Mouse (Mus musculus) CD8-positive naive resting alpha-beta T cell, adult 2 months (primary cell): ENCODE measurements around the gene Spry1.
A peak's percentile ranks its signal among the peaks of the same experiment; 100 is the strongest.

Source experiments
- DNase-seq, 2 experiments: peaks; one replicate each; pipeline ENCODE4 v3.0.0; 2022; ENCODE audit warnings: low read depth in 2 of 2, low spot score in 2 of 2

The Spry1 gene

GRCm38 (mm10) chr3:37641796-37642680 lies 2.3 kb downstream of the Spry1 start:
- no peak for DNase-seq

DNA sequence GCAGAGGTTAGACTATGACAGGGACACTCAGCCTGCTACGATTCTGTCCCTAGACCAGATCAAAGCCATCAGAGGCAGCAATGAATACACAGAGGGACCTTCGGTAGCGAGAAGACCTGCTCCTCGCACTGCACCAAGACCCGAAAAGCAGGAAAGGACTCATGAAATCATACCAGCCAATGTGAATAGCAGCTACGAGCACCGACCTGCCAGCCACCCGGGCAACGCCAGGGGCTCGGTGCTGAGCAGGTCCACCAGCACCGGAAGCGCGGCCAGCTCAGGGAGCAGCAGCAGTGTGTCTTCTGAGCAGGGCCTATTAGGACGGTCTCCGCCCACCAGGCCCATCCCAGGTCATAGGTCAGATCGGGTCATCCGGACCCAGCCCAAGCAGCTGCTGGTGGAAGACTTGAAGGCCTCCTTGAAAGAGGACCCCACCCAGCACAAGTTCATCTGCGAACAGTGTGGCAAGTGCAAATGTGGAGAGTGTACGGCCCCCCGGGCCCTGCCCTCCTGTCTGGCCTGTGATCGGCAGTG lies 3.0 kb downstream of the Spry1 start:
- DNase-seq, result no peak

- no peak for DNase-seq
Measured at GRCm38 (mm10) chr3:37643411-37643810, 3.7 kb downstream of the Spry1 start.

DNA sequence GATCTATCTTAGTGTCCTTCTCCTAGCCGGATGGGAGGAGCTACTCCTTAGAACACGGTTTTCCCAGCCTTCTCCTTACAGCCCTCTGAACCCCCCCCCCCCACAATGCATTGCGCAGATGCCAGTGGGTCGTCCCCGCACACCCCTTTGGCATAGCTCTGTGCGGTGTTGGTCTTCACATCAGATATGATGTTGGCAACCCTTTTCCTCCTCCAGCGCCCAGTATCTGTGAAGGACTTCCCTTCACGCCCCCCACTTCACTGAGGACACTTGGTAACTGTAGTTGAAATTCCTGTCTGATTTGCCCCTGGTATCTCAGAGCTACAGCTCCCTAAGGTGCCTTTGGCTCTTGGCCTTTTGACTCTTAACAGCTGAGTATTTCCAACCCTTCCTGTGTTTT lies 4.2 kb downstream of the Spry1 start:
- no peak for DNase-seq

GRCm38 (mm10) chr3:37645061-37645460 lies 5.3 kb downstream of the Spry1 start:
- DNase-seq, result no peak

GRCm38 (mm10) chr3:37646221-37646620 lies 6.5 kb downstream of the Spry1 start:
- no peak for DNase-seq

DNA sequence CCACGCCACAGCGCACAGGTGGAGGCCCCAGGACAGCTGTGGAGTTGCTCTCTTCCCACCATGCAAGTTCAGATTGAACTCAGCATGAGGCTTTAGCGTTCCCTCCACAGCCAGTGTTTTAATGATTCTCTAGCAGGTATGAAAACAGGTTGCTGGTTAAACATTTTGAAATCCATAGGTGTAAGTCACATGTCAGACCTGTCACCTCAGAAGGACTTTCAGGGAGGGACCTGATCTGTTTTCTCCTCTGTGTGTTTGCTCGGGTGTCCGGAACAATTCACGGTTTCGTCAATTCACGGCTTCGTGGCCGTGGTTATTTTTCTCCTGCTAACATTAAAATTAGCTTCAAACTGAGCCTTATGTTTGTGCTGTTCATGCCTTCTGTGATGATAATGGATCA lies 7.5 kb downstream of the Spry1 start:
- no peak for DNase-seq

DNA sequence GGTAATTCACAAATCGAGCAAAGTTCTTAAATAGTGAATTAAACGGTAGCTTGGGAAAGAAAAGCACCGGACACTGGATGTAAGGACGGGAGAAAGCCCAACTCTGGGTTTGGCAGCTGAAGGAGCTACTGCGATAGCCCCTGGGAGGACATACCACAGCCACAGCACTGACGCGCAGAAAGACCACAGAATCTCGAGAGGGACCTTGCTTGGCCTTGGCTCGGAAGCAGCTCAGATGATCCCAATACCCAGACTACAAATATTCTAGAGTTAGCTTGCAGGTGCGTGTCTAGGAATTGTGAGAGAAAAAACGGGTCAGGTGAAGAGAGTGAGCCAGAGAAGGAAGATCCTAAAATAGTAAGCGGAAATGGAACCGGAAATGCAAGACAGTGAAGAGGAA lies 8.5 kb downstream of the Spry1 start:
- DNase-seq, result no peak

- DNase-seq, result no peak
Measured at GRCm38 (mm10) chr3:37649281-37649680, 9.5 kb downstream of the Spry1 start.

- no peak for DNase-seq
Measured at GRCm38 (mm10) chr3:37652537-37652936, 12.8 kb downstream of the Spry1 start.

GRCm38 (mm10) chr3:37653935-37654729 lies 14.4 kb downstream of the Spry1 start:
- peak in 1 of 2 experiments; percentile 10 for DNase-seq

GRCm38 (mm10) chr3:37654787-37655186 lies 15.0 kb downstream of the Spry1 start:
- DNase-seq, result no peak

GRCm38 (mm10) chr3:37655933-37656633 lies 16.3 kb downstream of the Spry1 start:
- no peak for DNase-seq

GRCm38 (mm10) chr3:37657009-37657408 lies 17.3 kb downstream of the Spry1 start:
- no peak for DNase-seq

DNA sequence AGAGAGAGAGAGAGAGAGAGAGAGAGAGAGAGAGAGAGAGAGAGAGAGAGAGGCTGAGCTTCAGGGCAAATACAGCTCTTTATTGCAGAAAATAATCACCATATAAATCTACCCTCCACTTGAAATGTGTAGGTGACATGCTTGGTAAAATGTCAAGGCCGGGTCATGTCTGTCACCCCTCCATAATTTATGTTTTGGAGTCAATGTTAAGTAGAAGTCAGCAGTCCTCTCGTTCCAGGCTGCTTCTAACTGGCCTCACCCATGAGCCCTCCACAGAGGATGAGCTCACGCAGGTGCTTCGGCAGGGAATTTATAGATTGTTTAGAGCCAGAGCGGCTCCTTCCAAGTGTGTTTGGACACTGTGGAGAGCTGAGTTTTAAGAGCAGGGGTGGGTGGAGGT lies 18.4 kb downstream of the Spry1 start:
- DNase-seq, result no peak

DNA sequence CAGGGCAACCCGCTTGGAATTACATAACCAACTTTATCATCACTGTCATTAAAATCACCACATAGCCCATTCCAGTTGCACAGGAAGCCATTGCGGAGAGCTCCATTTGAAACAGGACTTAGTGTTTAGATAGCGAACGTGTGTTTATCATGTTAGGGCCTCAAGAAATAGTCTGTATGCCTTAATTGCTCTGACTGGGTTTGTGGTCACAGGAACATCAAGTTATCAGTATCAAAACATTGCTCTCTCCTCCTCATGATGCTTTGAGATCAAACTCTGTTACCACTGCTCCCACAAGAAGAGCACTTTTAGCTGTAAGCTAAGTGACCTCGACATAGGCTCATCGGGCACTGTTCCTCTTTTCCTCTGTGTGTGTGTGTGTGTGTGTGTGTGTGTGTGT lies 19.9 kb downstream of the Spry1 start:
- DNase-seq, result no peak

GRCm38 (mm10) chr3:37666291-37667118 lies 26.8 kb downstream of the Spry1 start:
- DNase-seq, result no peak

DNA sequence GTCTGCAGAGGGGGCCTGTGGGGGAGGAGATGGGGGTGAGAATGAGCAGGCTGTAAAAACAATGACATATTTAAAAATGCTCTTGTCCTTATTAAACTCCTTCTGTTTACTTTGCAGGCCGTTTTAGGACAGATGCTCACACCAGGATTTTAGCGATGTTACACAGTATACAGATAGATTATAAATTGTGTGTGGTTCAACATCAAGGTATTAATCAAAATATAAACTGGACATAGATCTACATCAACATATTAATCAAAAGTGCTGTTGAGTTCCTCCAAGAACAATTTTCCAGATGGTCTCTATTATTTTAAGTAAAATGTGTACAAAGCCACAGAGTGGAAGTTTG lies 27.3 kb downstream of the Spry1 start:
- no peak for DNase-seq

DNA sequence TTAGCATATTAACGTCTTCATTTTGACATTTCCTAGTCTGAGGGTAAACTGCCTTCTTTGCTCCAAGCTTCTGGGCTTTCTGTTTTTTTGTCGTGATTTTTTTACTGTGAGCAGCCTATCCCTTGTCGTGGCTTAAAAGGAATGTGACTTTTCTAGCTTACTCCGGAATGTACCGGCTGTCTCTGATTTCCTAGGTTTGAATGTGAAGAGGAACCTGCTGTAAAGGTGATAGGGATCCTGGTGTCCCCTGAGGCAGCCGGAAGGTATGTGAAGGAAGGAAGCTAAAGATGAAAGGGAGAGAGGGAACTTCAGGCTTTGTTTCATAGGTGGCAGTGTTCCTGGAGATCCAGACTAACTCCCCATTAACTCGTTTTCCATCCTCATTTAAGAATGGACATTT lies 28.0 kb downstream of the Spry1 start:
- no peak for DNase-seq

DNA sequence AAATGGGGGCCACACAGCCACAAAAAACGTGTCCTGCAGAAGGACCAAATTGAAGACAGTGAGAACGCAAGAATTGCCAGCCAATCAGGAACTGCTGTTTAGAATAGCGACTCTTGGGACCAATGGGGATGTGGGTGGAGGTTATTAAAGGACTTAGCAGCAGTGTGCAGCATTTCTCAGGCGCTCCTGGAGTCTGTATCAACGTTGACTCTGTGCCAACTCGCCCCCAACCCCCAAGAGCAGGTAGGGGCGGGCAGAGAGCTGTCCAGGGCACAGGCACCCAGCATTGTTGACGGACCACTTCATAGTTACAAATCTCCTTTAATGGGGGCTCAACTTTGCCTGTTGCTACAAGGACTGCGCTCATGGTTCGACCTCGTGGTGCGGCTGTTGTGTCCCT lies 28.9 kb downstream of the Spry1 start:
- no peak for DNase-seq

DNA sequence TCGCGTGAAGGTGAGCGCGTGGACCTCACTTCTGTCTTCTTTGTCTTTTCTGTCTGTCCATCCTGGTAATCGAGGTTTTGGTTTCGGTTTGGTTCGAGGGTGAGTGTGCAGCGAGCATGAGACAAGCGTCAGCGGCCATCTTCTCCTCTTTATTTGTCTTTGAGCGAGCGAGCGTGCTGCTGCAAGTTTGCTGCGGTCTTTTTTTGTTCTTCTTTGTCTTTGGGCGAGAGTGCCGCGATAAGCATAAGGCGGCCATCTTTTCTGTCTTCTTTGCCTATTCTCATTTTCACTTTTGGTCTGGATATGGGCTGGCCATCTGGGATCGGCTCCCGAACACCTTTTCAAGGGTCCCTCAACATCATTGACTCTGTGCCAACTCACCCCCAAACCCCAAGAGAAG lies 29.4 kb downstream of the Spry1 start:
- no peak for DNase-seq
